Mouse (Mus musculus): ENCODE results near the gene Zfp280c. TPM values are rescaled to one million over a fixed set of nuclear protein-coding genes. Genes with fewer than 3 reads are reported as not detected.

The Zfp280c gene
- polyA plus RNA-seq, 1 experiment from 2014 or later = 9.9 TPM

Small RNAs within 50 kb of the gene (microRNA-seq; reads per million reads assigned to microRNA genes)
- not detected for gene Gm27828

Other genes with a start within 250 kb of the Zfp280c start
- gene Elf4, start 131.4 kb downstream of the Zfp280c start, polyA plus RNA-seq (2015; fragmentation: Nextera tagmentation; extraction: Ambion mirVana) = 5.0 and 6.3 TPM in 2 replicates
- 64.5 and 66.2 TPM in 2 replicates for gene Aifm1, start 80.9 kb downstream of the Zfp280c start, polyA plus RNA-seq (2015; fragmentation: Nextera tagmentation; extraction: Ambion mirVana)
- 1.2 and 2.2 TPM in 2 replicates for gene Rab33a, start 75.2 kb downstream of the Zfp280c start, polyA plus RNA-seq (2015; fragmentation: Nextera tagmentation; extraction: Ambion mirVana)
- gene Slc25a14, start 28.9 kb upstream of the Zfp280c start, polyA plus RNA-seq (2015; fragmentation: Nextera tagmentation; extraction: Ambion mirVana) = 14.7 and 15.4 TPM in 2 replicates
- not detected in 2 replicates for gene Gpr119, start 80.0 kb upstream of the Zfp280c start, polyA plus RNA-seq (2015; fragmentation: Nextera tagmentation; extraction: Ambion mirVana)
- gene Rbmx2, start 100.5 kb upstream of the Zfp280c start, polyA plus RNA-seq (2015; fragmentation: Nextera tagmentation; extraction: Ambion mirVana) = 20.7 and 22.4 TPM in 2 replicates

Data from lung, embryonic 15.5 days (tissue).